ENCODE assay signal across 10 mouse cellular contexts in genomic region chr10:100127837-100128743, GRCm38 (mm10).
DNase-seq lines count a peak whose midpoint lies in the region; ATAC-seq lines count a peak whose summit lies in the region.
"Had no signal": no experiment of that assay in that cellular context is flagged by ENCODE, and none has a peak within 500 bp of the region (broad histone marks: within the 10 kb centered on the region; RNA-seq: fewer than 3 reads in every experiment).

No protein-coding gene starts in this region.

- ATAC-seq in kidney, embryonic 14.5 days (ENCODE audit: low FRiP score, low TSS enrichment), result peak; percentile 68
- peak; percentile 94 for ATAC-seq in forebrain, embryonic 12.5 days (ENCODE audit: low FRiP score)
- peak; percentile 86 for ATAC-seq in neural tube, embryonic 13.5 days (ENCODE audit: low read depth)
- ATAC-seq: inflammation-experienced regulatory T-cells, adult 6 months had no signal

- 69% methylated on average over 23 of the region's 23 CpGs for WGBS in kidney, embryonic 14.5 days
- 17% methylated on average over 23 of the region's 23 CpGs for WGBS in forebrain, embryonic 12.5 days
- WGBS in neural tube, embryonic 13.5 days, result 17% methylated on average over 23 of the region's 23 CpGs

- H3K4me2 ChIP-seq in kidney, embryonic 14.5 days (replicated peaks; ENCODE audit: low read depth, low read length), result no peak overlapping the region
- peak overlapping the region; percentile 47 for H3K4me2 ChIP-seq in forebrain, embryonic 12.5 days
- peak overlapping the region; percentile 38 for H3K4me2 ChIP-seq in neural tube, embryonic 13.5 days

- no peaks in the 10 kb centered on the region for H3K9me3 ChIP-seq in kidney, embryonic 14.5 days (ENCODE audit: control insufficient read depth, low read length)
- no peaks in the 10 kb centered on the region for H3K9me3 ChIP-seq in forebrain, embryonic 12.5 days
- H3K9me3 ChIP-seq in neural tube, embryonic 13.5 days, result no peaks in the 10 kb centered on the region

- no peak overlapping the region for H3K9ac ChIP-seq in kidney, embryonic 14.5 days (ENCODE audit: low read depth, low read length)
- H3K9ac ChIP-seq in forebrain, embryonic 12.5 days, result 0 out of 2 replicates have a peak overlapping the region, but pooled peaks have one; percentile 29
- no peak overlapping the region for H3K9ac ChIP-seq in neural tube, embryonic 13.5 days

- no peaks in the 10 kb centered on the region for H3K36me3 ChIP-seq in kidney, embryonic 14.5 days (ENCODE audit: control insufficient read depth, insufficient read depth, low read length)
- no peaks in the 10 kb centered on the region for H3K36me3 ChIP-seq in forebrain, embryonic 12.5 days (replicated peaks)
- H3K36me3 ChIP-seq in neural tube, embryonic 13.5 days, result no peaks in the 10 kb centered on the region

- DNase-seq in kidney, postnatal 36 days, result no peak
- DNase-seq in lung, postnatal 10 days, result peak; percentile 40
- DNase-seq in right cerebral cortex, adult 18-20 months, result no peak
- DNase-seq in cerebellum, postnatal 36 days, result no peak
- no peak for DNase-seq in left cerebral cortex, adult 9 months (ENCODE audit: low spot score in 2 of 2)
- DNase-seq: cerebellum, adult 18-20 months had no signal

- no peak overlapping the region for H3K4me3 ChIP-seq in kidney, embryonic 14.5 days (ENCODE audit: low read length)
- peak overlapping the region; percentile 17; the same call in 1 of the 2 replicates for H3K4me3 ChIP-seq in forebrain, embryonic 12.5 days (replicated peaks)
- H3K4me3 ChIP-seq in neural tube, embryonic 13.5 days, result peak overlapping the region; percentile 2; the same call in 1 of the 2 replicates

- H3K27ac ChIP-seq in kidney, embryonic 14.5 days (ENCODE audit: low read depth, low read length), result no peak overlapping the region
- H3K27ac ChIP-seq in forebrain, embryonic 12.5 days, result peak overlapping the region; percentile 82
- peak overlapping the region; percentile 34 for H3K27ac ChIP-seq in neural tube, embryonic 13.5 days (replicated peaks)

- no peaks in the 10 kb centered on the region for H3K4me1 ChIP-seq in kidney, embryonic 14.5 days (ENCODE audit: control insufficient read depth, insufficient read depth, low read length)
- peaks cover 14% of the 10 kb centered on the region for H3K4me1 ChIP-seq in forebrain, embryonic 12.5 days
- peaks cover 11% of the 10 kb centered on the region for H3K4me1 ChIP-seq in neural tube, embryonic 13.5 days (replicated peaks)

- no peaks in the 10 kb centered on the region for H3K27me3 ChIP-seq in kidney, embryonic 14.5 days (ENCODE audit: control insufficient read depth, insufficient read depth, low read length)
- no peaks in the 10 kb centered on the region for H3K27me3 ChIP-seq in forebrain, embryonic 12.5 days
- H3K27me3 ChIP-seq in neural tube, embryonic 13.5 days, result no peaks in the 10 kb centered on the region
